Mouse (Mus musculus): Measurements from ENCODE around the gene Camta1. TPM values are rescaled to one million over a fixed set of nuclear protein-coding genes. Genes with fewer than 3 reads are reported as not detected.

Gene Camta1
- total RNA-seq, 2 experiments from 2014 or later = 51.1 to 60.0 TPM

GRCm38 (mm10) chr4:151135491-151135890 is 726.2 kb downstream of the Camta1 start:
- no peak for DNase-seq (ENCODE audit: low spot score in 2 of 2)

GRCm38 (mm10) chr4:151133760-151134159 is 727.9 kb downstream of the Camta1 start:
- DNase-seq (ENCODE audit: low spot score in 2 of 2) = no peak

- no peak for DNase-seq (ENCODE audit: low spot score in 2 of 2)
These were observed 729.2 kb downstream of the Camta1 start for GRCm38 (mm10) chr4:151132493-151132892.

- no peak for DNase-seq (ENCODE audit: low spot score in 2 of 2)
These were observed 730.8 kb downstream of the Camta1 start for GRCm38 (mm10) chr4:151130756-151131490.

- no peak for DNase-seq (ENCODE audit: low spot score in 2 of 2)
These were observed 731.7 kb downstream of the Camta1 start for GRCm38 (mm10) chr4:151129725-151130557.

GRCm38 (mm10) chr4:151128641-151129541 is 732.8 kb downstream of the Camta1 start:
- DNase-seq (ENCODE audit: low spot score in 2 of 2) = no peak

GRCm38 (mm10) chr4:151127636-151128548 is 733.8 kb downstream of the Camta1 start:
- DNase-seq (ENCODE audit: low spot score in 2 of 2) = no peak

GRCm38 (mm10) chr4:151118883-151119282 is 742.8 kb downstream of the Camta1 start:
- no peak for DNase-seq (ENCODE audit: low spot score in 2 of 2)

- no peak for DNase-seq (ENCODE audit: low spot score in 2 of 2)
These were observed 747.1 kb downstream of the Camta1 start for GRCm38 (mm10) chr4:151114574-151114973.

- DNase-seq (ENCODE audit: low spot score in 2 of 2) = no peak
These were observed 750.5 kb downstream of the Camta1 start for GRCm38 (mm10) chr4:151111226-151111625.

- DNase-seq (ENCODE audit: low spot score in 2 of 2) = no peak
These were observed 752.8 kb downstream of the Camta1 start for GRCm38 (mm10) chr4:151108834-151109241.

GRCm38 (mm10) chr4:151108028-151108771 is 753.5 kb downstream of the Camta1 start:
- DNase-seq (ENCODE audit: low spot score in 2 of 2) = peak; percentile 73 to 82

- no peak for DNase-seq (ENCODE audit: low spot score in 2 of 2)
These were observed 754.3 kb downstream of the Camta1 start for GRCm38 (mm10) chr4:151107131-151108001.

- no peak for DNase-seq (ENCODE audit: low spot score in 2 of 2)
These were observed 755.2 kb downstream of the Camta1 start for GRCm38 (mm10) chr4:151106468-151106867.

- no peak for DNase-seq (ENCODE audit: low spot score in 2 of 2)
These were observed 755.8 kb downstream of the Camta1 start for GRCm38 (mm10) chr4:151105886-151106285.

GRCm38 (mm10) chr4:151104147-151104546 is 757.5 kb downstream of the Camta1 start:
- DNase-seq (ENCODE audit: low spot score in 2 of 2) = no peak

- DNase-seq (ENCODE audit: low spot score in 2 of 2) = no peak
These were observed 758.0 kb downstream of the Camta1 start for GRCm38 (mm10) chr4:151103646-151104045.

- DNase-seq (ENCODE audit: low spot score in 2 of 2) = no peak
These were observed 764.6 kb downstream of the Camta1 start for GRCm38 (mm10) chr4:151097104-151097438.
